Mouse (Mus musculus): ENCODE measurements around the gene Gstk1. TPM values are rescaled to one million over a fixed set of nuclear protein-coding genes. Genes with fewer than 3 reads are reported as not detected.

Gene Gstk1
- polyA plus RNA-seq (2011; ENCODE audit: insufficient read length, low read depth, missing spikeins): 6.2 and 8.6 TPM in 2 replicates

DNA sequence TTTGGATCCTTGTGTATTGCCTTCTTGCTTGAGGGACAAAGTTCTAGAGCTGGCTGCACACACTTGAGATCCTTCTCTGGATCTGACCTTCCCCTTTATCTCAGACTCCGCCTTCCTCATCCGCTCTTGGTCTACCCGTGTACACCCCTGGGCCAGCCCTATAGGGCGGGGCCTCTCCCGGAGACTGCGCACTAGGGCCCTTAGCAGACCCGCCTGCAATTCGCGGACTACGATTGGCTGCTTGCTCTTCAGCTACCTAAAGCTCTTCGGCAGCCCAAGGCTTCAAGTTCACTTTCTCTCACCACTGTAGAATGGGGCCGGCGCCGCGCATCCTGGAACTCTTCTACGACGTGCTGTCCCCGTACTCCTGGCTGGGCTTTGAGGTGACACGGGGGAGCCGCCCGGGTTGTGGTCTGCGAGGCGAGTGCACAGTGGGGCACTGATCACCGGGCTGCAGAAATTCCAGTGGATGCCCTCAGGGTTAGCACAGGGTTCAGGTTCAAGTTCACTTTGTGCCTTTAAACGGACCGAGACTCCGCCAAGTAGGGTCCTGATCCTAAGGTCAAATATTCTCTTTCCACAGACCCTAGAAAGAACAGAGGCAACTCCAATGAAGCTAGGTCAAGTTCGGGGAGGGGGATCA is at the start of gene Gstk1:
TSS of gene Gstk1 (plus strand) at position 225 of the 643 bp plus-strand sequence.
- TF ChIP-seq CTCF (IDR thresholded peaks at IDR 0.05; ENCODE audit: borderline replicate concordance, insufficient read depth, low read length) (no peak), POLR2A (IDR thresholded peaks at IDR 0.05; ENCODE audit: low read depth, low read length) (peak; percentile 56)
- Histone ChIP-seq H3K27ac (ENCODE audit: insufficient read depth, low read length) (no peak within 1 kb of the TSS), H3K4me1 (ENCODE audit: control insufficient read depth, insufficient read depth, low read length) (no peaks in the 10 kb centered on the region), H3K4me3 (ENCODE audit: insufficient read depth, low read length) (peak within 1 kb of the TSS; percentile 32)

DNA sequence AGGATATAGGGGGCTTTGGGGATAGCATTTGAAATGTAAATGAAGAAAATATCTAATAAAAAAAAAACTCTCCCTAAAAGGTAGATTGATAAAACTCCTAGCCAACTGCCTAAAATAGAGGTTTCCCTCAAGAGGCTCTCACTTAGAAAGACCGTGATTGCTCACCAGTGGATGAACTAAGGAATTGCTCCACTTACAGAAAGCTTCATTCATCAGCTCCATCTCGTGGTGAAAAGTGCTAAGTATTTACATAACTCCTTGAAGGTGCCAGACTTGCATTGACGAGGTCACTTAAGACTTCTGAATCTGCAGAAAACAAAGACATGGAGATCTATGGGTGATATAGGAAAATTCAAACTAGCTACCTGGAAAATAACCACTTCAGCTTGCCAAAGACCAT is 48.0 kb upstream of the Gstk1 start:
- no peaks in the 10 kb centered on the region for H3K4me1 ChIP-seq (ENCODE audit: control insufficient read depth, insufficient read depth, low read length)
- H3K27ac ChIP-seq (ENCODE audit: insufficient read depth, low read length): no peak overlapping the region
- H3K4me3 ChIP-seq (ENCODE audit: insufficient read depth, low read length): no peak overlapping the region
- TF ChIP-seq CTCF (IDR thresholded peaks at IDR 0.05; ENCODE audit: borderline replicate concordance, insufficient read depth, low read length) (no peak), POLR2A (IDR thresholded peaks at IDR 0.05; ENCODE audit: low read depth, low read length) (no peak)

DNA sequence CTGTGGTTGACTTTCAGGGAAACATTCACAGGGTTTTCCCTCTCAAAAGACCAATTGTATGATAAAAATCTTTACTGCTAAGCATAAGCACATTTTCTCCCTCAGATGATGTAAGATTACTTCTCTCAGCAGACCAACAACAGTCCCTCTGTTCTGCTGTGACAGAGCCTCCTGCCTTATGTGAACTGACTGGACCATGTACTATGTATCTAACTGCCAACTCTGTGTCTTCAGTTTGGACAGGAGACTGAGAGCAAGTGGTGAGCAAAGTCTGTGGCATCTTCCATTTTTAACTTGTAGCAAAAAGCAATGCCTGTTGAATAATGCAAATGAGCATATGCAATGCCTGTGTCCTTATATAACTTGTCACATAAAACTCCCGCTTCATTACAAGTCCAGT is 46.2 kb upstream of the Gstk1 start:
- no peak overlapping the region for H3K27ac ChIP-seq (ENCODE audit: insufficient read depth, low read length)
- H3K4me1 ChIP-seq (ENCODE audit: control insufficient read depth, insufficient read depth, low read length): no peaks in the 10 kb centered on the region
- TF ChIP-seq POLR2A (IDR thresholded peaks at IDR 0.05; ENCODE audit: low read depth, low read length) (no peak), CTCF (IDR thresholded peaks at IDR 0.05; ENCODE audit: borderline replicate concordance, insufficient read depth, low read length) (no peak)
- H3K4me3 ChIP-seq (ENCODE audit: insufficient read depth, low read length): no peak overlapping the region

DNA sequence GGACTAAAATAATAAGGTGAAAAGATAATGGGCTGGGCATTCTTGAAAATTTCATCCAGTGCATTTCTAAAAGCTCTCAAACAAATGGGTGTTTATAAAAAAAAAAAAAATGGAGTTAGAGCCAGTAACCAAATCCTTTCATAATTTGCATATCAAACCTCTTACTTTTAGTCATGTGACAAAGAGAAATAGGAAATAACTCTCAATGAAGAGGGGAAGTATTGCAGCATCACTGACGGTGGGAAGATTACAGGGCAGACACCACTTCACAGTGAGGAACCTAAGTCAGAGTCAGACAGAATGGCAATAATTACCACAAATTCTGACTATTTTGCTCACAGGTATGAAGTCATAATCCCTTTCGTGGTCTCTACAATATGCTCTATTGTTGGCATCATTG is 30.7 kb upstream of the Gstk1 start, which contains the start of gene Tas2r144:
TSS of gene Tas2r144 (plus strand) at position 301 of the 400 bp plus-strand sequence.
- Histone ChIP-seq H3K4me3 (ENCODE audit: insufficient read depth, low read length) (no peak within 1 kb of the TSS), H3K4me1 (ENCODE audit: control insufficient read depth, insufficient read depth, low read length) (no peaks in the 10 kb centered on the region), H3K27ac (ENCODE audit: insufficient read depth, low read length) (no peak within 1 kb of the TSS)
- TF ChIP-seq POLR2A (IDR thresholded peaks at IDR 0.05; ENCODE audit: low read depth, low read length) (no peak), CTCF (IDR thresholded peaks at IDR 0.05; ENCODE audit: borderline replicate concordance, insufficient read depth, low read length) (no peak)

DNA sequence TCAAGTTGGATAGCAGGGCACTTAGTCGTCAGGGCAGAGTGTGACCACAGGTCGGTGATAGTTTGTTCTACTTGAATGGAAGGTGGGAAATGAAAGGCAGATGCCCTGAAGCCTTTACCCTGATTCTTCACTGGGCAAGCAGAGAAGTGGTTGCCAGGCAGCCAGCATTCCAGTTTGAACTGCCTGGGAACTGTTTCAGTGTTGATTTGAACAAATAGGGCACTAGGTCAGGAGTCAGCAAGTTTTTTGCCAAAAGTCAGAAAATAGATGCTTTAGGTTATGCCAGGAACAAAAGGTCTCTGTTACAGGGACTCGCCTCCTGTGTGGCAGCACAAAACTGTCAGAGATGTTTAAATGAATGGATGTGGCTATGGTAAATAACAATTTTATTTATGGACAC is 23.4 kb upstream of the Gstk1 start:
- no peak for TF ChIP-seq POLR2A (IDR thresholded peaks at IDR 0.05; ENCODE audit: low read depth, low read length)
- no peak for TF ChIP-seq CTCF (IDR thresholded peaks at IDR 0.05; ENCODE audit: borderline replicate concordance, insufficient read depth, low read length)
- Histone ChIP-seq H3K4me1 (ENCODE audit: control insufficient read depth, insufficient read depth, low read length) (no peaks in the 10 kb centered on the region), H3K27ac (ENCODE audit: insufficient read depth, low read length) (no peak overlapping the region), H3K4me3 (ENCODE audit: insufficient read depth, low read length) (no peak overlapping the region)

DNA sequence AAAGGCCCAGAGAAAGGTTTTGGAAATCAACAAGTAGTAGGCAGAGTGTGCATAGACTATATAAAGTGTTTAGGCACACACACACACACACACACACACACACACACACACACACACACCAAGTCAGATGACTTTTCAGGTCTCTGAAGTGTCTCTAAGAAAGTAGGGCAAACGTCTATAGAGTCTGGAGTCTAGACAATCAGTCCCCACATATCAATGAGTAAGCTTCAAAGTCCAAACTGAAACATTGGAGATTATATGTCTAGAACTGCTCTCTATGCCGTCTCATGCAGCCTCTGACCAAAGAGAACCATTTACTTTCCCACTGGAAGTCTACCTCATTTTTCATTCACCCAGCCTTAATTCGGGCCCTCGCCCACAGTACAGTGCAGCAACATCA is 20.7 kb upstream of the Gstk1 start:
- H3K27ac ChIP-seq (ENCODE audit: insufficient read depth, low read length): no peak overlapping the region
- H3K4me1 ChIP-seq (ENCODE audit: control insufficient read depth, insufficient read depth, low read length): peaks cover 4% of the 10 kb centered on the region
- TF ChIP-seq CTCF (IDR thresholded peaks at IDR 0.05; ENCODE audit: borderline replicate concordance, insufficient read depth, low read length): no peak
- TF ChIP-seq POLR2A (IDR thresholded peaks at IDR 0.05; ENCODE audit: low read depth, low read length): no peak
- no peak overlapping the region for H3K4me3 ChIP-seq (ENCODE audit: insufficient read depth, low read length)

DNA sequence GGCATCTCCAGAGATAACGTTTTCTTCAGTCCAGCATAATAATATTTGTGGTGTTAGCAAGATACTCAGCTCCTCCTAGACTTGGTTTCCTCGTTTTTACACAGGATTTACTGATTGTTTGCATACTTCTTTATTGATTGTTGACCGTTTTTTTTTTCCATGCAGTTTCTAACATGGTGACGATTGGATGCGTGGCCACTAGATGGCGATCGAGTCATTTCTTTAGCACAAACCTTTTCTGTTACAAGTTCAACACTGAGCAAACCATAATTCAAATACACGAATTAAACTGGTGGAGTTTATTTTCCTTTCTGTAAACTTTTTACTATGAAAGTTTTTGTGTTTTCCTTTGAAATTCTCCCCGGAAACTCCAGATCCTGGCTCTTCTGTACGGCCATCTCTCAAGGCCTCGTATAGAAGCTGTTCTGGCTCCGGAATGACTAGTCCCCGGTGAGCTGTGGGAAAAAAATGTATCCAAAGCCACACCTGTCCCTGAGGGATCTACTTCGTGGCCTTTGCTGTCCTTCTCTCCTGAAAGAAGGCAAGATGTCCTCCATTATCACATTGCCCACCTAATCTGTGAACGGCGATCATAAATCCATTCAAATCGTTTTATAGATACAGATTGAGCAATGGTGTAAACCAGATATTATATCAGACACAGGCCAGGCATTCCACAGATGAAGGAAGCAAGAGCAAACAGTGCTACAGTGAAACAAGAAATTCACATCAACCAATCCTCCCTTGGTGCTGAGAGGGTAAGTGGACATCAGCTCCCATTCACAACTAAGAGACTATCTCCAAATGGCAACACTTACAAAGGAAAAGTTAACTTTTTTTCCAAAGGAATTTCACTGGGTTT is 18.3 kb upstream of the Gstk1 start:
- H3K4me3 ChIP-seq (ENCODE audit: insufficient read depth, low read length): no peak overlapping the region
- H3K27ac ChIP-seq (ENCODE audit: insufficient read depth, low read length): no peak overlapping the region
- H3K4me1 ChIP-seq (ENCODE audit: control insufficient read depth, insufficient read depth, low read length): peaks cover 4% of the 10 kb centered on the region
- TF ChIP-seq POLR2A (IDR thresholded peaks at IDR 0.05; ENCODE audit: low read depth, low read length) (no peak), CTCF (IDR thresholded peaks at IDR 0.05; ENCODE audit: borderline replicate concordance, insufficient read depth, low read length) (no peak)

DNA sequence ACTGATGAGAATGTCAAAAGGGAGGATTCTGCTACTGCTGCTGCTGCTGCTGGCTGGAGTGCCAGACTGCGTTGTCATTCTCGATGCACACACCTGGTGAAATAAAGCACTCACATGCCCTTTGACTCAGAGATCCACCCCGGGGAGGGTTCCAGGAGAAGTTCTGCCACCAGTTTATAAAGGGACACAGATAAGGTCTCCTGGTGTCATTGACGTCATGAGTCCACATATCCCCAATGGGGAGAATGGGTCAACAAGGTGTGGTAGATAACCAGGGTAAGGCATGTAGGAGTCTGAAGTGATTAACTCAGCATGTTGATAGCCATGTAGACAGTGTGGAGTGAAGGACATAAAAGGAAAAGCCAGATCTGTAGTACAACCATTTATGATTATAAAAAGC is 16.1 kb upstream of the Gstk1 start:
- no peak overlapping the region for H3K27ac ChIP-seq (ENCODE audit: insufficient read depth, low read length)
- TF ChIP-seq CTCF (IDR thresholded peaks at IDR 0.05; ENCODE audit: borderline replicate concordance, insufficient read depth, low read length) (no peak), POLR2A (IDR thresholded peaks at IDR 0.05; ENCODE audit: low read depth, low read length) (no peak)
- no peak overlapping the region for H3K4me3 ChIP-seq (ENCODE audit: insufficient read depth, low read length)
- peaks cover 4% of the 10 kb centered on the region for H3K4me1 ChIP-seq (ENCODE audit: control insufficient read depth, insufficient read depth, low read length)

DNA sequence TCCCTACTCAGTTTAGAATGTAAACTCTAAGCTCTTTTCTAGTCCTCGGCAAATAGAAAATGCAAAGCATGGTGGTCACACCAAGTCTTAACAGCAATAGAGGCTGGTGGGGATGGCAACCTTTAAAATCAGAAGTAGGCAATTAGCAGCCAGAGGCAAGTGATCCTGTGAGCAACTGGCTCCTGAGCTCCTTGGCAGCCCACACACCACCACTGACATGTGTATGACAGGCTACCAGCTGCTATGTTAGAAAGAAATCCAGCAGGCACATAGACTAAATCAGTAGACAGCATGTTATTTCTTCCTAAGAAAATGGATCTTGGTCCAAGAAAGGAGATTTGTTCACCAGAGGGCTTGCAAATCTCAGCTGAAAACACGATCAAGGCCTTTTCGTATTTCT is 14.5 kb upstream of the Gstk1 start:
- no peak overlapping the region for H3K4me3 ChIP-seq (ENCODE audit: insufficient read depth, low read length)
- H3K4me1 ChIP-seq (ENCODE audit: control insufficient read depth, insufficient read depth, low read length): peaks cover 4% of the 10 kb centered on the region
- no peak overlapping the region for H3K27ac ChIP-seq (ENCODE audit: insufficient read depth, low read length)
- no peak for TF ChIP-seq CTCF (IDR thresholded peaks at IDR 0.05; ENCODE audit: borderline replicate concordance, insufficient read depth, low read length)
- TF ChIP-seq POLR2A (IDR thresholded peaks at IDR 0.05; ENCODE audit: low read depth, low read length): no peak

DNA sequence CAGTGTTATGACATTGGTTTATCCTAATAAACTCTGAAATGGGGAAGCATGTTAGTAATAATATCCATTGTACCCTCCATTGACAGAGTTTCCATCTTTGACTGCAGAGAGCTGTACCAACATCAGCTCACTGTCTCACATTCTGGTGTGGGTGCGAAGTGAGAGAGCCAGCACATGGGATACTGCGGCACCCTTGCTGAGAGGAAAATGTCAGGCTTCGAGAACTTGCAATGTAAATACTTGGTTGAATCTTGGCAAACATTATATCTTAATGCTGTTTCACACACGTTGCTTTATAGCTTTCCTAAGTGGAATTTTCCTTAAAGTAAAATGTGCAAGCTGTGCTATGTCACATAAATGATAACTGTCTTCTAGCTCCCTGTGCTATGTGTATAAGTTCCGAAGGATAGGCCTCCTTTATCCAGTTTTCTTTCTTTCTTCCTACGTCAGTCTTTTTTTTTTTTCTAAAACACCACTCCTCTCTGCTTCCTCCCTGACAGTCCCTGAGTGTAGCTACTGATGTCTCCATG is 8.4 kb upstream of the Gstk1 start:
- Histone ChIP-seq H3K4me1 (ENCODE audit: control insufficient read depth, insufficient read depth, low read length) (no peaks in the 10 kb centered on the region), H3K4me3 (ENCODE audit: insufficient read depth, low read length) (no peak overlapping the region), H3K27ac (ENCODE audit: insufficient read depth, low read length) (no peak overlapping the region)
- TF ChIP-seq POLR2A (IDR thresholded peaks at IDR 0.05; ENCODE audit: low read depth, low read length) (no peak), CTCF (IDR thresholded peaks at IDR 0.05; ENCODE audit: borderline replicate concordance, insufficient read depth, low read length) (no peak)

Data from embryonic fibroblast, embryonic 13.5 days (primary cell).